Mouse (Mus musculus): ENCODE data around the gene Samd8. TPM values are rescaled to one million over a fixed set of nuclear protein-coding genes. Genes with fewer than 3 reads are reported as not detected.

Gene Samd8
- polyA plus RNA-seq, 1 experiment from 2014 or later = 13.9 TPM

DNA sequence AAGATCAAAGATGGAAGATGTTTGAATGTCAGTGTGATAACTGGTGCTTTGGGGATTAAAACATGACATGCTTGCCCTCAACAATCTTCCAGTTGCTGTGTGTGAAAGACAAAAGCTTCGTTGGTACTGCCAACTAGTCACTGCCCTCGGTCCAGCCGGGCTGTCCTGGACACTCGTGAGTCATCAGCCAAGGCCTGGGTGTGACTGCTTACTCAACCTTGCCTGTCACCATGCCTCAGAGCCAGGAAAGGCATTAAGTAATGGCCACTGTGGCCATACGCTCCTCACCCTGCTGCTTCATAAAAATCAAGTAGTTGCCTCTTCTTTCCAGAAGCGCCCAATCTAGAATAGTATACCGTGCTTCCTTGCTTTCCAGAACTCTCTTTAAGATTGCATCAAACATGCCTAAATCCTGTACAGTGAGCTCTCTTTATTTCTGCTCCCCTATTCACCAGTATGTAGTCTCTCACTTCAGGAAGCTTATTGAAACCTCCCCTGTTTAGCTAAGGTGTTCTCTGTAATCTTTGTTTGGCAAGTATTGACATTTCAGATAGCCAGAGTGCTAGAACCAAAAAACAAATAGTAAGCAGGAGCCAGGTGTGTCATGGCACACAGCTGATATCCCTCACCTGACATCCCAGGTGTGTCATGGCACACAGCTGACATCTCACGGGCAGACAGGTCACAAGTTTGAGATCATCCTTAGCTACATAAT is 58.0 kb downstream of the Samd8 start:
- H3K4me1 ChIP-seq = no peaks in the 10 kb centered on the region
- H3K4me3 ChIP-seq (replicated peaks) = no peak overlapping the region
- ATAC-seq (ENCODE audit: low FRiP score) = no peak
- H3K4me2 ChIP-seq = no peak overlapping the region
- no peaks in the 10 kb centered on the region for H3K27me3 ChIP-seq
- H3K9me3 ChIP-seq = no peaks in the 10 kb centered on the region
- WGBS = 89% methylated on average over 8 of the region's 8 CpGs
- H3K9ac ChIP-seq = no peak overlapping the region
- no peak overlapping the region for H3K27ac ChIP-seq
- H3K36me3 ChIP-seq (replicated peaks) = no peaks in the 10 kb centered on the region

DNA sequence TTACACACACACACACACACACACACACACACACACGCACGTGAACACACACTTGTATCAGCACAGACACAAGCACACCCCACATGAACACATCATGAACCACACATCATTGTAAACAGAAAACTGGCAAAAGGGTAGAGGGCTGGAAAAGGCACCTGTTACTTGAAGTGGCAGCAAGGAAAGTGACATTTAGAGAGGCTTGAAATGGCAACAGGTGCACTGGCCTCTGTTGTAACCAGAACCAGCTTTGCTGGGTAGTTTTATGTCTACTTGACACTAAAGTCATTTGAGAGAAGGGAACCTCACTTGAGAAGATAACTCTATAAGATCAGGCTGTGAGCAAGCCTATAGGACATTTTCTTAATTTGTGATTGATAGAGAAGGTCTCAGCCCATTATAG is 59.1 kb downstream of the Samd8 start:
- Histone ChIP-seq H3K9me3 (no peaks in the 10 kb centered on the region), H3K36me3 (replicated peaks) (no peaks in the 10 kb centered on the region), H3K9ac (no peak overlapping the region), H3K27me3 (no peaks in the 10 kb centered on the region), H3K27ac (no peak overlapping the region), H3K4me2 (no peak overlapping the region), H3K4me3 (replicated peaks) (no peak overlapping the region), H3K4me1 (no peaks in the 10 kb centered on the region)
- WGBS = 100% methylated on average over 2 of the region's 2 CpGs
- ATAC-seq (ENCODE audit: low FRiP score) = no peak

DNA sequence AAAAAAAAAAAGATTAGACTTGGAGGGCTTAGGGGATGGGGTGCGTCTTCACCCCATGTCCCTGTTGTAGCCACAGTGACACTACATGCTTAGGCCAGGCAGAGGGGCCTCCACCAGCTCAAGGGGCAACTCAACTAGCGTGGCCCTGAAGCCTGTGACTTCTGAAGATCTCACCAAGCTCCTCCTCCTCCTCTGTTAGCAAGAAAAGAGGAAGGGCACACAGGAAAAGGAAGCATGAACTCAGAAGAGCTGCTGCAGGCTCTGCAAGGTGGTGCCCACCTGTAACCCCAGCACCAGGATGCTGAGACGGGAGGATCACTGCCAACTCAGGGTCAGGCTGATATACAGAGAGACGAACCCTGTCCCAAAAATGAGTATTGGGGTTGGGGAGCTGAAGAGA is 61.0 kb downstream of the Samd8 start:
- no peaks in the 10 kb centered on the region for H3K9me3 ChIP-seq
- no peak overlapping the region for H3K4me3 ChIP-seq (replicated peaks)
- H3K36me3 ChIP-seq (replicated peaks) = no peaks in the 10 kb centered on the region
- no peaks in the 10 kb centered on the region for H3K4me1 ChIP-seq
- H3K27me3 ChIP-seq = no peaks in the 10 kb centered on the region
- no peak overlapping the region for H3K9ac ChIP-seq
- 85% methylated on average over 4 of the region's 4 CpGs for WGBS
- ATAC-seq (ENCODE audit: low FRiP score) = no peak
- H3K27ac ChIP-seq = no peak overlapping the region
- H3K4me2 ChIP-seq = no peak overlapping the region

DNA sequence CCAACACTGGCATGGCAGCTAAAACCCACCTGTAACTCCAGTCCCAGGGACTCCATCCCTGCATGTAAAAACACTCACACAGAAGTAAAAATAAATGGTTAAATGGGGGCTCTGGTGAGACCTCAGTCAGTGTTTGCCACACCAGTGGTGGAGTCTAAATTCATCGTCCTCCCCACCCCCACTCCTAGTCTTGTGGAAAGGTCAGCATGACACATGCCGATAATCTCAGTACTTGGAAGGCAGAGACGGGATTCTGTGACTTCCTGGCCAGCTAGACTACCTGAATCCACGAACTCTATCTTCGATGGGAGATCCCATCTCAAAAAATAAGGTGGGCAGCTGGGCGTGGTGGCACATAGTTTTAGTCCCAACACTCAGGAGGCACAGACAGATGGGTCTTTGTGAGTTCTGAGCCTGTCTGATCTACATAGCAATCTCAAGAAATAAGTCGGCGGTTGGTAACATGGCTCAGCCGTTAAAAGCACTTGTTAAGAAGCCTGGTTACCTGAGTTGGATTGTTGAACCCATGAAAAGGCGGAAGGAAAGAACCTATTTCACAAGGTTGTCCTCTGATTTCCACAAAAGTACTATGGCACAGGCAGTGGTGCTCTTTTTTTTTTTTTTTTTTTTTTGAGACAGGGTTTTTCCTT is 61.5 kb downstream of the Samd8 start:
- H3K27ac ChIP-seq = no peak overlapping the region
- no peaks in the 10 kb centered on the region for H3K9me3 ChIP-seq
- ATAC-seq (ENCODE audit: low FRiP score) = no peak
- H3K4me3 ChIP-seq (replicated peaks) = no peak overlapping the region
- H3K4me1 ChIP-seq = no peaks in the 10 kb centered on the region
- H3K9ac ChIP-seq = no peak overlapping the region
- H3K4me2 ChIP-seq = no peak overlapping the region
- WGBS = 92% methylated on average over 10 of the region's 10 CpGs
- no peaks in the 10 kb centered on the region for H3K36me3 ChIP-seq (replicated peaks)
- no peaks in the 10 kb centered on the region for H3K27me3 ChIP-seq

DNA sequence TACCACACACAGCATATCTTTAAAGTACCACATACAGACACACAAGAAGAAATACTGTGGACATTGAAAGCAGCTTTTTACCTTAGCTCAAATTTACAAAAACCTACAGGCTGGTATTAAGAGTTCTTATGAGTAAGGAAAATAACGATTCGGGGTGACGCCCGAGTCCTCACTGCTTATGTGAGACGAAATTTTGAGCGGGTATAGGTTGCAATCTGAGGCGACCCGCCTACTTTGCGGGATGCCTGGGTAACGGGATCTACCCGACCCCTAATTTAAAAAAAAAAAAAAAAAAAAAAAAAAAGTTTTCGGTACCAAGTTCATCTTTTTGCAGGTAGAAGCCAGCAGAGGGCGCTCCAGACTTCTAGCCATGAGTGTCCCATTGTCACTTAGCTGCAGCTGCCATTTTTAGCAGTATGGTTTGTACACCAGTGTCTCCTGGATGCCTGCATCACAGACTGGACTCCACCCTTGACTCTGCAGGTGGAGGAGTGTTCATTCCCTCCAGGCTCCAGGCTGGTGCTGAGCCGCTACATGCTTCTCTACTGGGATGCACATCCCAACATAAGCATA is 62.3 kb downstream of the Samd8 start:
- ATAC-seq (ENCODE audit: low FRiP score) = no peak
- H3K36me3 ChIP-seq (replicated peaks) = no peaks in the 10 kb centered on the region
- H3K4me3 ChIP-seq (replicated peaks) = no peak overlapping the region
- H3K9ac ChIP-seq = no peak overlapping the region
- WGBS = 23% methylated on average over 14 of the region's 14 CpGs
- no peaks in the 10 kb centered on the region for H3K27me3 ChIP-seq
- no peak overlapping the region for H3K4me2 ChIP-seq
- H3K9me3 ChIP-seq = no peaks in the 10 kb centered on the region
- H3K27ac ChIP-seq = no peak overlapping the region
- H3K4me1 ChIP-seq = no peaks in the 10 kb centered on the region

DNA sequence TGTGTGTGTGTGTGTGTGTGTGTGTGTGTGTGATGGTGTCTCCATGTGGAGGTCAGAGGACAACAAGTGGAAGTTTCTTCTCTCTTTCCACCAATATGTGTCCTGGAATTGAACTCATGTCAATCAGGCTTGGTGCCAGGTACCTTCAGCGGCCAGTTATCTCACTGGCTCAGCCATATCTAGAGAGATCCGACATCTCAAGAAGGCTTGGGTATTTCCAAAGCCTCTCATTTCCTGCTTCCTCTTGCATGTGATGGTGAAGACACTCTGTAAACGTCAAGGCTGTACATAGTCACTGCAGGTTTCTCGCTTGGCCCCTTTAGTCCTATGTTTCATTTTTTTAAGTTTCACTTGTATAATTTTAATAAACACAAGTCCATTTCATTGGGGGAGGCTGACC is 62.9 kb downstream of the Samd8 start:
- WGBS = 85% methylated on average over 4 of the region's 4 CpGs
- H3K4me3 ChIP-seq (replicated peaks) = no peak overlapping the region
- H3K4me1 ChIP-seq = no peaks in the 10 kb centered on the region
- H3K9me3 ChIP-seq = no peaks in the 10 kb centered on the region
- ATAC-seq (ENCODE audit: low FRiP score) = no peak
- no peak overlapping the region for H3K4me2 ChIP-seq
- H3K36me3 ChIP-seq (replicated peaks) = no peaks in the 10 kb centered on the region
- no peaks in the 10 kb centered on the region for H3K27me3 ChIP-seq
- no peak overlapping the region for H3K27ac ChIP-seq
- no peak overlapping the region for H3K9ac ChIP-seq

DNA sequence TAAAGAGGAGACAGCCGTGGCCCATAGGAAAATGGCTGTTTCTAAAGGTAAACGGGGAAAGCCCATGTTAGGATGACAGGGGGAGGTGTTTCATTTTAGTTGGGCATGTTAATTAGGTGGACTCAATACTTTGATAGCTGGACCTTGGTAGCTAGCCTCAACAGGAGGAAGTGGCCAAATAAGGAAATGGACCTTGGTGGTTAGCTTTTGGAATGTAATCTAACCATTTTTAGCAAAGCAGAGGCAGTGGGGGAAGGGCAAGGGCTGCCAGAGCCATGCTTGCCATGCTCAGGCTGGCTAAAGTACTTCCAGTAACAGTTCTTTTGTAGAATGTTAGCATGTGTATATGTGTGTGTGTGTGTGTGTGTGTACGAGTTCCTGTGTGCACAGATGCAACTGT is 63.5 kb downstream of the Samd8 start:
- WGBS = 84% methylated on average over 3 of the region's 3 CpGs
- no peaks in the 10 kb centered on the region for H3K36me3 ChIP-seq (replicated peaks)
- no peak overlapping the region for H3K4me2 ChIP-seq
- H3K27ac ChIP-seq = no peak overlapping the region
- H3K9me3 ChIP-seq = no peaks in the 10 kb centered on the region
- no peak overlapping the region for H3K4me3 ChIP-seq (replicated peaks)
- no peaks in the 10 kb centered on the region for H3K27me3 ChIP-seq
- no peaks in the 10 kb centered on the region for H3K4me1 ChIP-seq
- ATAC-seq (ENCODE audit: low FRiP score) = no peak
- H3K9ac ChIP-seq = no peak overlapping the region

DNA sequence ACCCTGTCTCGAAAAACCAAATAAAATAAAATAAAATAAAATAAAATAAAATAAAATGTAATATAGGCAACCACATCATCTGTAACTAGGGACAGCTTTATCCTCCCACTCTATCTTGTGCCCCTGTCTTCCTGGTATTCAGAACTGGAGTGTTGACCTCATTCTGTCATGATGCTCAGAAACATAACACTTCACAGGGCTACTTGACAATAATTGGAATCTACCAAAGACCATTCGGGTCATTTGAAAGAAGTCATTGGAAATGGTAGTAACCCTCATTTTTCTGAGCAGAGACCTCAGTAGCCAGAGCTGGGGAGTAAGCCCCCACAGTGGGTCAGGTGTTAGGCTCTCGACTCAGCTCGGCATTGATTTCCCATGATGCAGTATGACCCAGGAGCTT is 64.3 kb downstream of the Samd8 start:
- Histone ChIP-seq H3K36me3 (replicated peaks) (no peaks in the 10 kb centered on the region), H3K4me2 (no peak overlapping the region), H3K27me3 (no peaks in the 10 kb centered on the region), H3K4me1 (no peaks in the 10 kb centered on the region), H3K4me3 (replicated peaks) (no peak overlapping the region), H3K27ac (no peak overlapping the region), H3K9me3 (no peaks in the 10 kb centered on the region), H3K9ac (no peak overlapping the region)
- ATAC-seq (ENCODE audit: low FRiP score) = no peak
- 94% methylated on average over 4 of the region's 4 CpGs for WGBS

DNA sequence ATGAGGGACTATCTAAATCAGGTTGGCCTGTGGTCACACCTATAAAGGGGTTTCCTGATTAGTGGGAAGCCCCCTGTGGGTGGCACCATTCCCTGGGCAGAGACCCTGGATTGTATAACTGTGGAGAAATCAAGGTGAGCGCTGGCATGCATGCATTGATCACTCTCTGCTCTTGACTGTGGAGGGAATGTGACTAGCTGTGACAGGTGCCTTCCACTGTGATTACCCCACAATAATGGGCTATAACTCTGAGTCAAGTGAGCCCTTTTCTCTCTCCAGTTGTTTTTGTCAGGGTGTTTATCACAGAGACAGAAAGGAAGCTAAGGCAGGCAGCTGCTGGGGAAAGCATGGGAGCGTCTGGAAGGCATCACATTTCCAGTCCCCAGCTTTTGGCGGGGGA is 65.9 kb downstream of the Samd8 start:
- no peaks in the 10 kb centered on the region for H3K27me3 ChIP-seq
- H3K4me1 ChIP-seq = no peaks in the 10 kb centered on the region
- no peaks in the 10 kb centered on the region for H3K9me3 ChIP-seq
- no peak for ATAC-seq (ENCODE audit: low FRiP score)
- H3K9ac ChIP-seq = no peak overlapping the region
- no peak overlapping the region for H3K4me3 ChIP-seq (replicated peaks)
- no peaks in the 10 kb centered on the region for H3K36me3 ChIP-seq (replicated peaks)
- no peak overlapping the region for H3K27ac ChIP-seq
- 72% methylated on average over 3 of the region's 3 CpGs for WGBS
- H3K4me2 ChIP-seq = no peak overlapping the region

DNA sequence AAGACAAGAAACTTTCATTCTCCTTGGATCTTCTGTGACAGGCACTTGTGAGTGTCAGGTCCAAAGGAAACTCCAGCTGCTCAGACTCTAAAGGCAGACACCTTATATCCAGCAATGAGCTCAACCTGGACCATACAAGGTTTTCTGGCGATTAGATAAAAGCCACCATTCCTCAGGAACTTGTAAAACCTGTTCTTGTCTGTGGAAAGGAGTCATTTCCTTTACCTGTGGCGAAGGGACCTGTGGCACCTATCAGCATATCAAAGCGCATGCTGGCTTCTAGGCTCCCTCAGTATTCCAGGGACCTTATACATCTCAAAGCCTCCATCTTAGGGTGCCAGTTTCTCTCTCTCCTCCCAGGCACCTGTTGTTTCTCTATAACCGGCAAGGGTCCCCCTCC is 67.1 kb downstream of the Samd8 start:
- no peaks in the 10 kb centered on the region for H3K27me3 ChIP-seq
- H3K4me1 ChIP-seq = no peaks in the 10 kb centered on the region
- H3K4me3 ChIP-seq (replicated peaks) = no peak overlapping the region
- no peaks in the 10 kb centered on the region for H3K9me3 ChIP-seq
- no peak overlapping the region for H3K27ac ChIP-seq
- no peak for ATAC-seq (ENCODE audit: low FRiP score)
- H3K4me2 ChIP-seq = no peak overlapping the region
- no peak overlapping the region for H3K9ac ChIP-seq
- WGBS = 45% methylated on average over 4 of the region's 4 CpGs
- no peaks in the 10 kb centered on the region for H3K36me3 ChIP-seq (replicated peaks)

DNA sequence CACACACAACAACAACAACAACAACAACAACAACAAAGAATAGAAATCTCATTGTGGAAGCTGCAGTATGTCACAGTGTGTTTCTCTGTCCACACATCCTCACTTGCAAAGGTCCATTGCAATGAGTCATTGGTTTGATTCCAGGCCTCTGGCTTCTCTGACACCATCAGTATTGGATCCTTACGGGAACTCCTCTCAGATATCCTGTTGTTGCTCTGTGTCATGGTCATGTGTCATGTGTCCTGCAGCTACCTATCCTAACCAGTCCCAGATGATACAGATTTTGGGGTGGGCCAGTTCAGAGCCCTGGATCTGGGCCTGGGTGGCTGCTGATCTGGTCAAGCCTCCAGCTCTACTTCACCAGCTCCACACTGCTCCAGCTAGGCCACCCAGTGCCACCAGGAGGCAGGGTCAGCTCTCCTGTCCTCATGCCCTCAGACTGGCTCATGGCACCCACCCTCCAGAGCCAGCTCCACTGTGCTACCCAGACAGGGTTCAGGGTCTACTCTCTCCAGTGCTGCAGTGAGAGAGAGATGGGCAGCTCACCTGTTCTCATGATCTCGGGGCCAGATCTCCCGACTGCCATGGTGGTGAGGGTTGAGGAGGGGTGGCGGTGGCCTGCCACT is 70.7 kb downstream of the Samd8 start:
- Histone ChIP-seq H3K9ac (no peak overlapping the region), H3K9me3 (no peaks in the 10 kb centered on the region), H3K4me3 (replicated peaks) (no peak overlapping the region), H3K27me3 (no peaks in the 10 kb centered on the region), H3K4me1 (0 out of 2 replicates have a peak, but pooled peaks cover 4% of the 10 kb centered on the region), H3K27ac (no peak overlapping the region), H3K4me2 (no peak overlapping the region), H3K36me3 (replicated peaks) (no peaks in the 10 kb centered on the region)
- 87% methylated on average over 4 of the region's 4 CpGs for WGBS
- no peak for ATAC-seq (ENCODE audit: low FRiP score)

DNA sequence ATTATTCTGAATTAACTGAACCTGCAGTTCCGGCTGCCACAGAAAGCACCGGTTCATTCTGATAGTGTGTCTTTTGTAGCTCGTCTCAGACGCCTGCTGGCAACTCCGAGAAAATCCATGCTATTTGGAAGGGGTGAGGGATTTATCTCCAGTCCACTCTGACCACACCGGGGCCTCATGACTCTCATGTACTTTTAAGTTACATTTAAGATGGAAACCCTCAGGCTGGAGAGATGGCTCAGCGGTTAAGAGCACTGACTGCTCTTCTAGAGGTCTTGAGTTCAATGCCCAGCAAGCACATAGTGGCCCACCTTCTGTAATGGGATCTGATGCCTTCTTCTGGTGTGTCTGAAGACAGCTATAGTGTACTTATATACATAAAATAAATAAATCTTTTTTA is 72.0 kb downstream of the Samd8 start:
- H3K9ac ChIP-seq = no peak overlapping the region
- no peaks in the 10 kb centered on the region for H3K27me3 ChIP-seq
- H3K27ac ChIP-seq = no peak overlapping the region
- H3K36me3 ChIP-seq (replicated peaks) = no peaks in the 10 kb centered on the region
- H3K9me3 ChIP-seq = no peaks in the 10 kb centered on the region
- no peak for ATAC-seq (ENCODE audit: low FRiP score)
- no peak overlapping the region for H3K4me2 ChIP-seq
- H3K4me1 ChIP-seq = 0 out of 2 replicates have a peak, but pooled peaks cover 4% of the 10 kb centered on the region
- no peak overlapping the region for H3K4me3 ChIP-seq (replicated peaks)
- 59% methylated on average over 7 of the region's 7 CpGs for WGBS
